Mouse (Mus musculus): Measurements from ENCODE around the gene Ccdc151.

Ccdc151 gene

DNA sequence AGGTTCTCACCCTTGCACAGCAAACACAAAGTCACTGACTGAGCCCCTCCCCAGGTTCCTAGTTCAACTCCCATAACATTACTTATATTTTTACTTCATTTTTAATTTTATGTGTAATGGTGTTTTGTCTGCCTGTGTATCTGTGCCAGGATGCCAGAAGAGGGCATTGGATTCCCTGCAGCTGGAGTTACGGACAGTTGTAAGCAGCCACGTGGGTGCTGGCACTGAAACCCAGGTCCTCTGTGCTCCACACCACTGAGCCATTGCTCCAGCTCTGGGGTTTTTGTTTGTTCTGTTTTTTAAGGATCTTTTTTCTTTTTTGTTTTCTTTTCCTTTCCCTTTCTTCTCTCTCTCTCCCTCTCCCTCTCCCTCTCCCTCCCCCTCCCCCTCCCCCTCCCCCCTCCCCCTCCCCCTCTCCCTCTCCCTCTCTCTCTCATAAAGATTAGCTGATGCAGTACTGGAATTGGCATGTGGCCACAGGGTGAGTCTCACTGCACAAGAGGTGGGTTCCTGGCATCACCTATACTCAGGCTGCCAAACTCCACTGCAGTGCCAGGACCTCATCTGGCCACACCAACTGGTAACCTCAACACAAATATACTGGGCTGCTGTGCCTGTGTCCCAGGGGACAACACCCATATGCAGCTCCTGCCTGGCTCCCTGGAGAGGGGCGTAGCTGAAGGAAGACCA is 6.1 kb downstream of the Ccdc151 start:
- no peak for ATAC-seq (ENCODE audit: low TSS enrichment)

DNA sequence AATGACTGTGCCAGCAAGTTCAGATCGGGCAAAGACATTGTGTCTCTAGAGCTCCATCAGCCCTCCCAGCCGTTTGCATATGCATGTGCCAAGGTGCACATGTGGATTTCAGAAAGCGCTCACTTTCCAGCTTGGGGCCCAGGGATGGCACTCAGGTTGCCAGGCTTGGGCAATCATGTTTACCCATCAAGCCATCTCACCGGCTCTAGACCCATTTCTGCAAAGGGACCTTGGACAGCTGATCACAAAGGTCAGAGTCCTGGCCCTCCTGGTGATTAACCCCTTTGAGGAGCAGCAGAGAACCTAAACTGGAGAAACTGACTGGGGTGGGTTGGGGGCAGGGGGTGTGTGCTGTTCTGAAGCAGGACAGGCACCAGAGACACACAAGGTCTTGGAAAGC is 10.2 kb downstream of the Ccdc151 start:
- no peak for ATAC-seq (ENCODE audit: low TSS enrichment)

DNA sequence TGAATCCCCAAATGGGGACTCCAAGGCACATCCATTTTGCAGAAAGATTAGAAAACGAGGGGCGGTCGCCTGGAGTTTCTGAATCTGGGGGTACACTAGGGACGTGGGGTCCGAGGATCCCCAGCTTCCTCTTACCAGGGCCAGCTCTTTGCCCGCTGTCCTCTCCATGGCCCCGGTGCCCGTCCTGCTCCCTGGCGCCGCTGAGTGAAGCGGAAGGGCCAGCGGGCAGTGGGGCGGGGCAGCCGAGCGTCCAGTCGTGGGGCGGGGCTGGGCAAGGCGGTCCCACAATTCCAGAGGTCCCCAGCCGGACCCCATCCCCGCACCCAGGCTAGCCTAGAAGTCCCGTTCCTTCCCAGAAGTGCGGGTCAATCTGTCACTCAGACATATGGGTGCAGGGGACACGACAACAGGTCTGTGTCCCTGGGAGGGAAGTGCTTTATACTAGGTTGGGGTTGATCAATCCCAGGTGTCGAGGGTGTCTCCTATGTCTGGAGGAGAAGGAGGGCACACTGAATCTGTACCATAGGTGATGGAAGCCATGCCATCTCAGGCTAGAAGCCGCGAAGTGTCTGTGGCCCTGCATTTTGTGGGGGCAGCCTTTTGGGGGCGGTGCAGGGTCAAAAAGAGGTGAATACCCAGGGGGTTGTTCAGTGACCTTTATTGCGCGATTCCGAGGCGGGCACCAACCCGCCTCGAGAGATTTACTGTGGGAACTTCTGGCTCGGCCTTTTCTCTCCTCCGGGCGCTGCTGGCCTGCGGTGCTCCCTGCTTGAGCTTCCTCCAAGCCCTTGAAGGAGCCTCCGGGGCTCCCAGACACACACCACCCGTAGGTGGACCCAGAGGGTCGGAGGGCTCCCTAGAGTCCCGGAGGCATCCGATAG is 13.0 kb downstream of the Ccdc151 start, which contains the start of gene Rgl3:
Gene Rgl3 (minus strand): TSS at position 217 of the 881 bp plus-strand sequence.
- no peak for ATAC-seq (ENCODE audit: low TSS enrichment)

DNA sequence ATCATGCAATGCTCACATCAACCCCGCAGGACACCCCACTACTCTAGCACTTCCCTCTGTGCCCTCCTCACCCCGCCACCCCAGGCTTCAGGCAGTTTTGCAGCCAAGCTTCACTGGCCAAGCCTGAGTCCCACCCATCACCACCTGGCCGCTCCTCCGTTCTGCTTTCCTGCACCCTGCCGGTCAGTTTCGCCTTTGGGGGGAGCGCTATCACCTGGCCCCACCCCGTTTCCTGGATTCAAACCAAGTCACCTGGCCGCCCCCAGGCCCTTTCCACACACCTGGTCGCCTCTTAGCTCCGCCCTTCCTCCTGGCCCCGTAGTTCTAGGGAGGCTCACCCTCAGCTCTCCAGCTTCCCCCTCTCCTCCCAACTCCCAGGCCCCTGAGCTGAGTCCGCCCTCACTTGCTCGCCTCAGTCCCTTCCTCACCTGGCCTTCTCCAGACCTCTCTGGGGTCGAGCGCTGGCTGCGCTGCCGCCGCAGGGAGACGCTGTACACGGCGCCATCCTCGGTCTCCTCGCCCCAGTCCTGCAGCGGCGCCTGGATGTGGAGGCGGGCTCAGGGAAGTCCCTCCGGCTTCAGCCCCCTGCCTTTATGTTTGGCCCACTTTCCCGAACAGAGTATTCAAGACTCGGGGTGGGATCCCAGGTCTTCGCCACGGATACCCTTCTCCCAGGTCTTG is 13.9 kb downstream of the Ccdc151 start:
- ATAC-seq (ENCODE audit: low TSS enrichment), result peak; percentile 73

DNA sequence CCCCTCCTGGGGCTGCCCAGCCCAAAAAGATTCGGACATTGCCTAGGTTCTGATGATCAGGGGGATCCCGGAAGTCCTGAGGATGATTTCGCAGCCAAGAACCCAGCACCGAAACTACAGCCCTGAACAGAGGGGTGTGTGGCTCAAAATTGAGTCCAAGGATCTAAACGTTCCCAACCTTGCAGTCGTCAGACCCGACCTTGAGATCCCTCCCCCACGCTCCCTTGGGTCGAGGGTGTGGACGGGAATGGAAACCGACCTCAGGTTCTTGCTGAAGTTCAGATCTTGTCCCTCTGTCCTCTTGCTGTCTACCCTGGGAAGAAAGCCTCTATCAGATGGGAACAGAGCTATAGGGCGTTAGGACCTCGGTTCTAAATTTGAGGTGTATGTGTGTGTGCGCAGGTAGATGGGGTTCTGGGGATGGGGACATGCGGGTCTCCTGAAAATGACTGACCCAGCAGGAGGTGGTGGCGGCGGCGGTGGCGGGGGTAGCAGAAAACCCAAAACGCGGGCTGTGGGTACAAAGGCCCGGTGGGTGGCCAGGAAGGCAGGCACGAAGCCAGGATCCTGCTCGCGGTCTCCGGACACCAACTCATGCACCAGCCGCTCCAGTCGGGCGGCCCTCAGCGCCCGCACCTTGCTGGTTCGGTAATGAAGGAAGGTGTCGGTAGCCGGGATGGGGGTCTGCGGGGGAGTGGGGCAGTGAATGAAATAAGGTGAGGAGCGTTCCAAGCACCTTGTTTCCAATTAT is 14.7 kb downstream of the Ccdc151 start:
- no peak for ATAC-seq (ENCODE audit: low TSS enrichment)

DNA sequence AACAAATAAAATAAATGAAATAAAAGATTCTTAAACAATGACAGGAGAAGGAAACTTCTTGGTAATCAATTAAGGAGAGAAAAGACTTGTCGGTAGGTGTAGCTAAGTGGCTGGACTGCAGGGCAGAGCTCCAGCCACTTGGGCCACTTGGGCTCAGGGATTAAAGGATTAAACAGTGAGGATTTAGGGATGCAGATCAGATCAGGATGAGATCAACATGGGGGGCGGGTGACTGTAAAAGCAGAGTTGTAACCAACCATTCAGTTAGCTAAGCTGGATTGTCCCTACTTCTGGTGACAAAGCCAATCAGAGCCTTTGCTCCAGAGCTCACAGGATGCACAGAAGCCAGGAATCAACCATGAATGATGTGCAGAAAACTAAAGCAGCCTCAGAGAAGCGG is 18.5 kb downstream of the Ccdc151 start:
- ATAC-seq (ENCODE audit: low TSS enrichment), result no peak

DNA sequence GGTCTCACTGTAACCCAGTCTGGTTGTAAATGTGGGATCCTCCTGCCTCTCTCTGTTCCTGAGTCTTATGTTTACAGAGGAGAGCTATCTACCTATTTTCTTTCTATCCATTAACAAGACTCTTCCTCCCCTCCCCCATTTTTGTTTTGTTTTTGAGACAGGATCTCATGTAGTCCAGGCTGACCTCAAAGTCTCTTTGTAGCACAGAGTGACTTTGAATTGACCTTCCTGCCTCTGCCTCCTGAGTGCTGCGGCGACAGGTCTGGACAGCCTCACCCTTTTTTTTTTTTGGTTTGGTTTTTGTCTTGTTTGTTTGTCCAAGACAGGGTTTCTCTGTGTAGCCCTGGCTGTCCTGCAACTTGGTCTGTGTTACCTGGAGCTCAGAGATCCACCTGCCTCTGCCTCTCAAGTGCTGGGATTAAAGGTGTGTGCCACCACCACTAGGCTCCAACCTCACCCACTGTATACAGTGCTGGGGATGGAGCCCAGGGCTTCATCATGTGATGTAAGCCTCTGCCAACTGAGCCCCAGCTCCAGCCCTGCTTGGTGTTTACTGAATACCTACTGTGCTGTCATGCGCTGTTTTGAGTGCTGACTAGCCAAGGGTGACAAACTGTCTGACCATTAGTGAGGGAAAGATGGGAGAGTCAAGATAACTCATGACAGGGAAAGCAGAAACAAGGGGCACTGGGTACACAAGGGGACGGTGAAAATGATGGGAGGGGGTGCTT is 23.9 kb downstream of the Ccdc151 start:
- ATAC-seq (ENCODE audit: low TSS enrichment), result no peak

DNA sequence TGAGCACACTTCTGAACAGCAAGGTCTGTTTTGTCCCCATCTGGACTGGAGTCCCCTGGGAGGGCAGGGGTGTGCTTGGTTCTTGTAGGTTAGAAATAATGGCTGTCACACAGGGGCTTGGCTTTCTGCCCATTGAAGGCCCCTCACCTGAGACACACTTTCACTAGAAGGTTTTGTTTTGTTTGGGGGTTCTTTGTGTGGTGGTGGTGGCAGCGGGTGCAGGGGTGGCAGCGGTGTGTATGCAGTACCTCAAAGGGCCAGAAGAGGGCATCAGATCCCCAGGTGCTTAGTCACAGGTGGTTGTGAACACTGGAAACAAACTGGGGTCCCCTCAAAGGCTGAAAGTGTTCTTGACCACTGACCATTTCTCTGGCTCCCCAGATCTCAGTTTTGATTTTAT is 24.5 kb downstream of the Ccdc151 start:
- no peak for ATAC-seq (ENCODE audit: low TSS enrichment)

- no peak for ATAC-seq (ENCODE audit: low TSS enrichment)
These were observed 25.1 kb downstream of the Ccdc151 start for GRCm38 (mm10) chr9:21977331-21977730.

DNA sequence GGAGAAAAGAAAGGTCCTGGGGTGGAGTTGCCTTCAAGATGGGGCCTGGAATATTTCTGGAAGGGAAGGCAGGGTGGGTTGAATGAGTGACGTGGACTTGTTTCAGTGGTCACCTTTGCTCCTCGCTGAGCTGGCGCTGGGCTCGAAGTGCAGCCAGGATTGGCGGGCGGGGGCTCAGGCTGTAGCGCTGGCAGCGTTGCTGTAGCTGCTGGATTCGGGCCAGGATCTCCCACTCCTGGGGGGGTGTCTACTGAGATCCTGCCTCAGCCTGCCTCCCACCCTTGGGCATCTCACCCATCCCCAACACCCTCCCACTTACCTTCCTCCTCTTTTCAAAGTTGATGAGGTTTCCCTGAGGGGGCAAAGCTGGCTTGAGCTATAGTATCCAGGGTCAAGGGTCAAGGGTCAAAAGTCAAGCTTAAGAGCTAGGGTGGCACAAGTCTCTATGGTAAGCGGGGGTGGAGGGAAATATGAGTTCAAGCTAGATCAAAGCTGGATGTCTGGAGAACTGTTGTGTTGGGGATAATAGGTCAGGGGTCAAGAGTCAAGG is 25.7 kb downstream of the Ccdc151 start:
- ATAC-seq (ENCODE audit: low TSS enrichment), result no peak

- ATAC-seq (ENCODE audit: low TSS enrichment), result no peak
These were observed 33.1 kb downstream of the Ccdc151 start for GRCm38 (mm10) chr9:21969304-21969703.

DNA sequence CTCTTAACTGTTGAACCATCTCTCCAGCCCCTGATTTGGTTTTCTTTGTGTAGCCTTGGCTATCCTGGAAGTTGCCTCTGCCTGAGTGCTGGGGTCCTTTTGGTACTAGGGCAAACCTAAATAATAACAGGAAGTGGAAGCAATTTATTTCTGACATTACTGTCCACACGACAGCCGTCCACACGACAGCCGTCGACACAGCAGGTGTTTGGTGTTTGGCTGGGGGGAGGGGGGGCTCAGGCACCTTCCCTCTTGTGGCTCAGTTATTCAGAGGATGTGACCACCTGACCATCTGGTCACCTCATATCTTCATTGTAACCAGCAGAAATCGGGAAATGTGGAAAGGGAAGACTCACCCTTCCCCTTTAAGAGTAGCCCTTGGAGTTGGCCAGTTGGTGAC is 33.6 kb downstream of the Ccdc151 start:
- no peak for ATAC-seq (ENCODE audit: low TSS enrichment)

- ATAC-seq (ENCODE audit: low TSS enrichment), result no peak
These were observed 39.0 kb downstream of the Ccdc151 start, which contains the start of gene Epor for GRCm38 (mm10) chr9:21963417-21963816. Gene Epor (minus strand): TSS chr9:21963506.

GRCm38 (mm10) chr9:21962416-21963059 is 39.9 kb downstream of the Ccdc151 start:
- peak; percentile 72 for ATAC-seq (ENCODE audit: low TSS enrichment)

- peak; percentile 11; the same call in 1 of the 2 replicates for ATAC-seq (ENCODE audit: low TSS enrichment)
These were observed 40.4 kb downstream of the Ccdc151 start for GRCm38 (mm10) chr9:21962010-21962409.

DNA sequence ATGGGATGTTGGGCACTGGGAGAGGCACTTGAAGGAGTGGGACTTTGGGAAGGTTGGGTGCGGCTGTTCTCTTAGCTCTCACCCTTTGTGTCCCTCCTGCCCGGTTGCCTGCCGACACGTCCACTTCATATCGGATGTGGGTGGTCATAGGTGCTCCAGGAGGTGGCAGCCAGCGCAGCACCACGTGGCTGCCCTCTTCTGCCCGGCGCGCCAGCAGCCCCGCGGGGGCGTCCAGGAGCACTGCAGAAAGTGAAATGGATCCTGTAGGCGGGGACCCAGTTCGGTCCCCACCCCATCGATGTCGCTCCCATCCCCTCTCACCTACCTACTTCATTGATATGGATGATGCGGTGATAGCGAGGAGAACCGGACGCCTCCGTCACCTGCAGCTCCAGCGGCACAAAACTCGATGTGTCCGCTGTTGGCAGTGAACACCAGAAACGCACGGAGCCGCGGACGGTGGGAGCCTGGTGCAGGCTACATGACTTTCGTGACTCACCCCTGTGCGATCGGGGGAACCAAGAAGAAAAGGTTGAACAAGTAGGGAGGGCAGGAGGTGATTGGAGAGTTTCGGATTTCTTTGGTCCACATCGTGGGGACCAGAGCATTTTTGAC is 41.0 kb downstream of the Ccdc151 start:
- peak; percentile 8 for ATAC-seq (ENCODE audit: low TSS enrichment)

DNA sequence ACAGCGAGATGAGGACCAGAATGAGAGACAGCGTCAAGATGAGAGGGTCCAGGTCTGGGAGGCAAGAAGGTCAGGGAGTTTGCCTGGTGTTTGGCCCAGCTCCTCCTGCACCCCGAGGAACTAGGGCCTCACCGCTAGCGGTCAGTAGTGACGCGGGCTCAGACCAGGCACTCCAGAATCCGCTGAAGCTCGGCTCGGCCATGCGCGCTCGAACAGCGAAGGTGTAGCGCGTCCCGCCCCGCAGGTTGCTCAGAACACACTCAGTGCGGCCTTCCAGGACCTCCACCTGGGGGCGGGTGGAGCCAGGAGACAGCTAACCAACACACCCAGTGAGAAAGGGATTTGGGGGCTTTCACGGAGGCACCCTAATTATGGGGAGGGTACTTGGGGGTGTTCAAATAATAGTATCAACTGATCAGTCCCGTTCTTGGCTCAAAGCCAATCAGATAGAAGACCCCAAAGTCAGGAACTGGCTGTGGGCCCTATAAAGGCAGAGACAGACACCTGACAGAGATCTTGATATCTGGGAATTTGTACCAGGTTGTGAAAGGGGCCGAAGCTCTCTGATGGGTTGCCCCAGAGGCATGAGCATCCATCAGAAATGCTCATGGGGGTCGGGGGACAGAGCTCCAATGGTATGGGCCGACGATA is 41.8 kb downstream of the Ccdc151 start:
- no peak for ATAC-seq (ENCODE audit: low TSS enrichment)

- ATAC-seq (ENCODE audit: low TSS enrichment), result no peak
These were observed 42.3 kb downstream of the Ccdc151 start for GRCm38 (mm10) chr9:21960135-21960534.

DNA sequence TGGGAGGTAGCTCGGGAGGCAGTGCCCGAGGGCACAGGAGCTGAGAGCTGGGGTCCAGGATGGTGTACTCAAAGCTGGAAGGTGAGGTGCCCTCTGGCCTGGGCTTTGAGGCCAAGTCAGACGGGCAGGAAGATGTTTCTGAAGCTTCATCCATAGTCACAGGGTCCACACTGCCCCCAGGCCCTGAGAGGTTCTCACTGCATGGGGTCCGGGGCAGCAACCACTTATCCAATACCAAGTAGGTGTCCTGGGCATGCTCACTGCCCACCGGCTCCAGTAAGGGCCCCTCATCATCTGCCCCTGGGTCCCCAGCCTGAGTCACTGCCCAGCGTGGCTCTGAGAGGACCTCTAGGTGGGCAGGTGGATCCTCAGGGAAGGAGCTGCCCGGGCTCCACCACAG is 43.2 kb downstream of the Ccdc151 start:
- ATAC-seq (ENCODE audit: low TSS enrichment), result no peak

Measured in frontal cortex, adult (tissue).